Mouse (Mus musculus) stomach, postnatal 0 days (tissue): ENCODE measurements around the gene Lenep.

Experiments used
- CTCF ChIP-seq: IDR thresholded peaks from 2 replicates; pipeline ENCODE4 v1.5.1; 2016; ENCODE audit warnings: antibody characterized with exemption, low read depth, mild to moderate bottlenecking, moderate library complexity
- EP300 ChIP-seq: optimal IDR thresholded peaks from 2 replicates; pipeline ENCODE3; 2016; ENCODE audit warnings: antibody characterized with exemption

DNA sequence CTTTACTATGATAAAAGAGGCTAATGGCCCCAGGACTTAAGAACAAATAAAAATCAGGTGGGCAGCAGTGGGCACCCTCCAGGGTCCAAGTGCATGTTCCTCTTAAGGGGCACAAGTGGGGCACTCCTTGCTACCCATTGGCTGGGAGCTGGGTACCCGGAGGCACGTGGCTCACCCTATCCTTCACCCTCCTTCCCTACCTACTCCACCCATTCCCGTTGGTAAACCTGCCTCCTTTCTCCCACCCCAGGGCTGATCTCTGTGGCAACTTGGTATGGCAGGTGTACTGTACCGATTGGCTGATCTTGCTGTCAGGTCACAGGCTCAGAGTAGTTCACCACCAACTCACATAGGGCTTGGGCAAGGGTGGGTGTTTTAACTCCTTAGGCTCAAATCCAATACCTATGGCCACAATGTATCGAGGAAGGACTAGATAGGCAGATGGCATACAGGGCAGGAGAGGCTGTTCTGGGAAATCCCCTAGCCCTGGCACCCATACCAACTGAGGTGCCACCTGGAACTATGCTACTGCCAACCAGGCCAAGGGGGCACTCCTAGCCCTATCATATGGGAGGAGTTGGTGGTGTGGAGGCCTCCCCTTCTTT is 18.8 kb downstream of the Lenep start:
- no peak for TF ChIP-seq CTCF
- TF ChIP-seq EP300 = no peak
